Mouse (Mus musculus): Measurements from ENCODE around the gene Dennd1a. TPM values are rescaled to one million over a fixed set of nuclear protein-coding genes. Genes with fewer than 3 reads are reported as not detected.

Dennd1a gene
- polyA plus RNA-seq (2021; fragmentation: Nextera tagmentation) = 13.5 and 13.9 TPM in 2 replicates
- long read RNA-seq, experiment 1, partial matches to known transcripts = 0 of 10 reads
- long read RNA-seq, experiment 1, other reads (novel, unspliced or antisense) = 10 of 10 reads
- long read RNA-seq, experiment 2, full-length matches to known transcripts = 1 of 29 reads
- long read RNA-seq, experiment 2, partial matches to known transcripts = 1 of 29 reads
- long read RNA-seq, experiment 2, other reads (novel, unspliced or antisense) = 27 of 29 reads

DNA sequence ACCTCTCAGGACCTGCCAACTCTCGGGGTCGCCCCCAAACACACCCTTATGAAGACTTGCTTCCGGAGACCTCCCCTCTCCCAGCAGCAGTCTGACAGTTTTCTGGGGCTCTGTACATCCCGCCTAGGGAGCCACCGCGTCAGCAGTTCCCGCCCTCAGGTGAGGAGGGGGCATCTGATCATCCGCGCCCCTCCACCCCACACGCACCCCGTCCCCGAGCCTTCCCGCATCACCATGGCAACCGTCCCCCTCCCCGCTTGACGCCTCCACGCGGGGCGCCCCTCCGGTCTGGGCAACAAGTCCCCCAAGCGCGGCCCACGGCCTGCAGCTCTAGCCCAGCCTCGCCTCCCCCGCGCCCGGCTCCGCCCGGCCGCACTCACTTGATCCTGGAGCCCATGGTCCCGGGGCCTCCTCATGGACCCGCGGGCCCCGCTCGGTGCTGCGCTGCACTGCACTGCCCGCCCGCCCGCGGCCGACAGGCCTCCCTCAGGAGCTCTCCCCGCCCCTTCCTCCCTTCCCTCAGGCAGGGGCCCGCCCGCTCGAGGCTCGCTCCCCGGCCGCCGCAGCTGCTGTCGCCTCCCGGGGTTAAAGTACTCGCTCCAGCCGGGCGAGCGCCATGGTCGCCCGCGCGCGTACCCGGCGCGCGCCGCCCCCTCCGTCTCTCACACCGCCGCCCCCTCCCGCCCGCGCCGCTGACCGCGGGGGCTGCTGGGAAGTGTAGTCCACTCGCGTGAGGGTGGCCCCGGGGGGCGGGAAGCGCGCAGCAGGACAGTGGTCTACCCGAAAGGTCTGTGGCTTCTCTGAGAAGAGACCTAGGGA is at the start of gene Dennd1a:
Gene Dennd1a (minus strand): TSS at position 658 of the 819 bp plus-strand sequence.

DNA sequence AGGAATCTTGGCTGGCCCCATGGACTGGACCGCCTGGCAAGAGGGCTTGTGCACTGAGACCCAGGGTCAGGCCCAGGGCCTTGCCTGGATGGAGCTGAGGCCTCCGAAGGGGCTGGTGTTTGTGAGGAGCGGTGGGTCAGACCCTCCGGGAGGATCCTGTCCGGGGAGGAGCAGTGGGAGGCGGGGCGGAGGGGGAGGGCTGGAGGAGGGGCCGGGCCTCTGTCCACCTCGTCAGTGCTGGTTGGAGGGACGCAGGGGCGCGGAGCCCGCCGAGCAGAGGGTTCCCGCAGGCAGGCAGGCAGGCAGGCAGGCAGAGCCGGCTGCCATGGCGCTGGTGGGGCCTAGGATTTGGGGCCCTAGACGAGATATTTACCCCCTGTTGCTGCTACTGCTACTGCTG is 511.2 kb downstream of the Dennd1a start, which contains the start of gene Crb2:
Gene Crb2 (plus strand): TSS at position 234 of the 400 bp plus-strand sequence.

Small RNA genes within 50 kb of the gene (microRNA-seq; reads per million reads assigned to microRNA genes)
- not detected for gene Gm44455

Other genes with a start within 250 kb of the Dennd1a start
- gene Lhx2, start 51.9 kb upstream of the Dennd1a start, polyA plus RNA-seq (2021; fragmentation: Nextera tagmentation) = 7.7 and 9.6 TPM in 2 replicates
- 66.5 and 77.1 TPM in 2 replicates for gene Nek6, start 224.3 kb upstream of the Dennd1a start, polyA plus RNA-seq (2021; fragmentation: Nextera tagmentation)

Data from layer of hippocampus, adult 6 months (tissue).